Mouse (Mus musculus) liver, embryonic 11.5 days (tissue): Measurements from ENCODE around the gene Tmem230. TPM values are rescaled to one million over a fixed set of nuclear protein-coding genes. Genes with fewer than 3 reads are reported as not detected.

Experiments used
- ATAC-seq: fragments of 200-750 bp; cut with Nextera tagmentation; replicated peaks from 2 replicates; pipeline ENCODE4 v1.8.0; 2017; ENCODE audit warnings: moderate number of reproducible peaks, mild to moderate bottlenecking, moderate TSS enrichment, moderate library complexity; ENCODE audit not compliant: low FRiP score
- DNase-seq: peaks from one replicate; pipeline ENCODE4 v3.0.0-alpha.2; 2017; ENCODE audit warnings: low spot score
- H3K27ac ChIP-seq: fragments of 300-500 bp; sonication (generic); 2 replicates; pipeline ENCODE4 v1.5.1; 2014; ENCODE audit warnings: mild to moderate bottlenecking, low read depth, low read length, control low read depth
- H3K27me3 ChIP-seq: fragments of 300-500 bp; sonication (generic); replicated peaks from 2 replicates; pipeline ENCODE4 v1.6.1; 2014; ENCODE audit warnings: low read length, mixed read lengths; ENCODE audit not compliant: control insufficient read depth, insufficient read depth
- H3K36me3 ChIP-seq: fragments of 300-500 bp; sonication (generic); 2 replicates; pipeline ENCODE4 v1.6.1; 2014; ENCODE audit warnings: mild to moderate bottlenecking, low read length, moderate library complexity, mixed read lengths; ENCODE audit not compliant: control insufficient read depth, insufficient read depth
- H3K4me1 ChIP-seq: fragments of 300-500 bp; sonication (generic); replicated peaks from 2 replicates; pipeline ENCODE4 v1.6.1; 2014; ENCODE audit warnings: low read length, mixed read lengths; ENCODE audit not compliant: control insufficient read depth, insufficient read depth
- H3K4me2 ChIP-seq: fragments of 300-500 bp; sonication (generic); 2 replicates; pipeline ENCODE4 v1.6.1; 2014; ENCODE audit warnings: mild to moderate bottlenecking, control low read depth, moderate library complexity
- H3K4me3 ChIP-seq: fragments of 300-500 bp; sonication (generic); 2 replicates; pipeline ENCODE4 v1.5.1; 2014; ENCODE audit warnings: low read depth, low read length, control low read depth
- H3K9ac ChIP-seq: fragments of 300-500 bp; sonication (generic); 2 replicates; pipeline ENCODE4 v1.6.1; 2014; ENCODE audit warnings: low read depth, low read length, control low read depth
- H3K9me3 ChIP-seq: fragments of 300-500 bp; sonication (generic); 2 replicates; pipeline ENCODE4 v1.6.1; 2016; ENCODE audit warnings: low read length, inconsistent platforms, mixed read lengths; ENCODE audit not compliant: control insufficient read depth
- WGBS: fragments of 180-500 bp; shearing (Covaris S2); extraction: QIAGEN DNeasy Blood & Tissue Kit; methylation state at CpG from one replicate; pipeline ENCODE4 v1.1.7; 2014; 5-methylcytosine and 5-hydroxymethylcytosine counted together
- polyA plus RNA-seq: library from polyadenylated mRNA; unstranded; fragments of >200 nt; fragmentation: Nextera tagmentation; extraction: Ambion mirVana; gene quantifications from 2 replicates; pipeline ENCODE4 v1.2.1, GENCODE M21; 2014

Gene Tmem230
- polyA plus RNA-seq, 1 experiment from 2014 or later, result 37.9 TPM

DNA sequence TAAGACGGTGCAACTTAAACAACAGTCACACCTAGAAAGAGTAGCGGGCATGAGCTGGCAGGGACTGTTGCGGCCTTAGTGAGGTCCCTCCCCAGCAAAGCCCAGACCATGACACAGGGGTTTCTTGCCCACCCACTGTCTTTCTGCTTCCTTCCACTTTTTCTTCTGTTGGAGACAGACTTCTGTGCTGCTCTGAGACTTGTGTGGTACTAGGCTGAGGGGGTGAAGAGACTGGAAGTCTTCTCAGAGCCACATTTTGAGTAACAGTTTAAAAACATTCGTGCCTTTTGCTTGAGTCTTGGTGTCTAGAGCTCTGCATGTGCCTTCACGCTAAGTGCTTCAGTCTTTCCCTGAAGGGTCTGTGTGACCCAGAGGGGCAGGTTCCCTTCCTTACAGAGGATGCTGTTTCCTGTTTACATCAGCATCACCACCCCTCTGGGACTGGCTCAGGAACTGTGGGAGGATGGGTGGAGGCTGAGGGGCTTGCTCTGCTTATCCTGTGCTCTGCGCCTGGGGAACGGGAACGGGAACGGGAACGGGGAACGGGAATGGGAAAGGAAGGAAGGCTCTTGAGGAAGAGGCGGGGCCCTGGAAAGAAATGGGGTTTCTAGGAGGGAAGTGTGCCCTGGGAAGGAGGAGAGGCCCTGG lies 37.0 kb upstream of the Tmem230 start:
- Histone ChIP-seq H3K4me1 (peaks cover 39% of the 10 kb centered on the region), H3K4me3 (no peak overlapping the region), H3K9ac (no peak overlapping the region), H3K9me3 (no peaks in the 10 kb centered on the region), H3K36me3 (no peaks in the 10 kb centered on the region), H3K4me2 (peak overlapping the region; percentile 13; the same call in 1 of the 2 replicates), H3K27ac (peak overlapping the region; percentile 29), H3K27me3 (no peaks in the 10 kb centered on the region)
- no peak for DNase-seq
- WGBS, result 53% methylated on average over 12 of the region's 12 CpGs
- peak; percentile 45 for ATAC-seq

GRCm38 (mm10) chr2:132283236-132284070 lies 35.8 kb upstream of the Tmem230 start:
- ATAC-seq, result 0 out of 2 replicates have a peak, but pooled peaks have one; percentile 27
- H3K9ac ChIP-seq, result no peak overlapping the region
- no peak for DNase-seq
- WGBS, result 63% methylated on average over 15 of the region's 15 CpGs
- no peaks in the 10 kb centered on the region for H3K36me3 ChIP-seq
- H3K9me3 ChIP-seq, result no peaks in the 10 kb centered on the region
- peak overlapping the region; percentile 38; the same call in 1 of the 2 replicates for H3K27ac ChIP-seq
- no peaks in the 10 kb centered on the region for H3K27me3 ChIP-seq
- peaks cover 44% of the 10 kb centered on the region for H3K4me1 ChIP-seq
- H3K4me2 ChIP-seq, result no peak overlapping the region; the same call in 1 of the 2 replicates
- H3K4me3 ChIP-seq, result no peak overlapping the region

DNA sequence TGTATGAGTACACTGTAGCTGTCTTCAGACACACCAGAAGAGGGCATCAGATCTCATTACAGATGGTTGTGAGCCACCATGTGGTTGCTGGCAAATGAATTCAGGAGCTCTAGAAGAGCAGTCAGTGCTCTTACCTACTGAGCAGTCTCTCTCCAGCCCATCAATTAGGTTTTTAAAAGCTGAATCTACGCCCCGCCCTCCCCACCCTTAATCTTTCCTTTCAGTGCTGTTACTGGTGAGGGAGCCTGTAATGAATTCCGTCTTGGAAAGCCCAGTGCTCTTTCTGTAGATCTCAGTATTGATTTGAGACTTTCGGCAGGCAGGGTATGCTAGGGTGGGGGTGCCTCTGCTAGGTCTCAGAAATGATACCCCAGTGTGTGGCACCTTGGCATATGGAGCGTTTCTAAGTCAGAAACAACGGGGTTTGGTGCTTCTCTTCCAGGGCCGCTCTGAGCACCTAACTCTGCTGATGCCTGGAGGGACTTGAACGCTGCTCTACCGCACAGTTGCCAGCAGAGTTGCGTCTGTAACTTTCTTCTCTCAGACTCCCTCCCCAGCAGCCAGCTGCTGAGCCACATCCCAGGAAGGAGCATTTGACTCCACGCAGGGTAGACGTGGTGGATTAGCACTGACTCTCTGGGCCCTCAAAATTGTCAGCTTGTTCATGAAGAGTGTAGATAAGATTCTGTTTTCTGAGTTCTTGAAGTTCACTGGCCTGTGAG lies 35.0 kb upstream of the Tmem230 start:
- Histone ChIP-seq H3K4me2 (no peak overlapping the region; the same call in 1 of the 2 replicates), H3K4me3 (no peak overlapping the region), H3K27ac (peak overlapping the region; percentile 38; the same call in 1 of the 2 replicates), H3K9ac (no peak overlapping the region), H3K36me3 (no peaks in the 10 kb centered on the region), H3K4me1 (peaks cover 44% of the 10 kb centered on the region), H3K27me3 (no peaks in the 10 kb centered on the region), H3K9me3 (no peaks in the 10 kb centered on the region)
- WGBS, result 44% methylated on average over 12 of the region's 12 CpGs
- ATAC-seq (peak; percentile 55), DNase-seq (no peak)

DNA sequence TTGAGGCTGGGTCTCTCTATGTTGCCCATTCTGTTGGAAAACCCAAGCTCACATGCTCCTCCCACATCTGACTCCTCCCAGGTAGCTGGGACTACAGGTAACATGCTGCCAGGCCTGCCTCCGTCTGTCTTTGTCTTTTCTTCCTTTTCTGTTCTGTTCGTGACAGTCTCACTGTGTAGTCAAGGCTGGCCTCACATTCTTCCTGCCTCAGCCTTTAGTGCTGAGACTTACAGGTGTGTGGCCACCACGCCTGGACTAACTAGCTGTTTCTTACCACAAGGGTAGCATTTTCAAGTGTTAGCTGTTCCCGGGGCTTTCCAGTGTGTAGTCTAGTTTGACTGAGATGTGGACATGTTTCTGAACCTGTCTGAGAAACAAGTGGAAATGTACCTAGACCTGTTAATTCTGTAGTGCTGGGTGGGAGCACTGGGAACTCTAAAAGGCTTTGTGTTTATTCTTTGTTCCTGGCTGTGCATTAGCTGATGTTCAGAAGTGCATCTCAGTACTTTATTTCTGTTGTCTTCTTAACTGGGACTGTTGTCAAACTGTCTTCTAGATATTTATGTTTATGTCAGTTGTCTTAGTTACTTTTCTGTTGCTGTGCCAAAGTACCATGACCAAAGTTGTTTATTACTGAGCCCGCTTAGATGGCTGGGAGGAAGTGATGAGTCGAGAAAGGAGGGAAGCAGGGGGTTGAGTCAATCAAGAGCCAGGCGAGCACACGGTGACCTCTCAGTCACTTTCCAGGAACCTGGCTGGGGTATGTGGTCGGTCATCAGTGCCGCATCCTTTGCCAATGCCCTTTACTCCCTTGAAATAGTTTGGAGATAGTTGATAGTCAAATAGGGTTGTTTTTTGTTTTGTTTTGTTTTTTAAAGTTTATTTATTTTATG lies 34.2 kb upstream of the Tmem230 start:
- H3K27me3 ChIP-seq, result no peaks in the 10 kb centered on the region
- no peak overlapping the region for H3K27ac ChIP-seq
- no peaks in the 10 kb centered on the region for H3K9me3 ChIP-seq
- H3K4me1 ChIP-seq, result peaks cover 44% of the 10 kb centered on the region
- H3K36me3 ChIP-seq, result no peaks in the 10 kb centered on the region
- 51% methylated on average over 10 of the region's 10 CpGs for WGBS
- no peak overlapping the region for H3K4me3 ChIP-seq
- no peak for DNase-seq
- no peak overlapping the region for H3K4me2 ChIP-seq
- H3K9ac ChIP-seq, result no peak overlapping the region
- no peak for ATAC-seq

DNA sequence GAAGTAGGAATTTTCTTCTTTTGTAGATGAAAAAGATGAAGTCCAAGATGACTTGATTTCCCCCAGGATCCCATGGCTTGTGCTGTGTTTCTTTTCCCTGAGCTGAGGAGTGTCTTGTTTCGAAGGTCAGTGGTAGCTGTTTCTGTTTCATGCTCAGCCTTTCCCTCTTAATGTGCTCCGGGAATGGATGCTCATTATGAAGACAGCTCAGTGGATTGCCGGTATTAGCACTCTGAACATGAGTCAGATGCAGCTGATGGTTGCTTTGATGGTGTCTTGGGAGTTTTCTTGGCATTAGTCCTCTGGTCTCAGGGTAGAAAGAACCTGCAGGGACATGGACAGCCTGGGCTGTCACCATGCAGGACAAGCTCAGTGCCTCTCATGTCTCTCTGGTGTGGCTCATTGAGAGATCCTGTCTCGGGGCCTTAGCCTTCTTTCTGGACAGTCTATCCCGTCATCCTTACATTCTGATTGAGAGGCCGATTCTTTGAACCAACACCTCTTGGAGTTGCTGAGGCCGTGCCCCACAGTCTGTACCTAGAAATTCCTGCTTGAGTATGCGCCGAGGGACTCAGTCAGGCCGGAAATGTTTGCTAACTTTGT lies 33.0 kb upstream of the Tmem230 start:
- H3K4me1 ChIP-seq, result peaks cover 44% of the 10 kb centered on the region
- DNase-seq (no peak), ATAC-seq (no peak)
- 89% methylated on average over 10 of the region's 10 CpGs for WGBS
- H3K36me3 ChIP-seq, result no peaks in the 10 kb centered on the region
- no peak overlapping the region for H3K4me2 ChIP-seq
- no peak overlapping the region for H3K27ac ChIP-seq
- no peaks in the 10 kb centered on the region for H3K9me3 ChIP-seq
- no peak overlapping the region for H3K9ac ChIP-seq
- no peak overlapping the region for H3K4me3 ChIP-seq
- no peaks in the 10 kb centered on the region for H3K27me3 ChIP-seq

DNA sequence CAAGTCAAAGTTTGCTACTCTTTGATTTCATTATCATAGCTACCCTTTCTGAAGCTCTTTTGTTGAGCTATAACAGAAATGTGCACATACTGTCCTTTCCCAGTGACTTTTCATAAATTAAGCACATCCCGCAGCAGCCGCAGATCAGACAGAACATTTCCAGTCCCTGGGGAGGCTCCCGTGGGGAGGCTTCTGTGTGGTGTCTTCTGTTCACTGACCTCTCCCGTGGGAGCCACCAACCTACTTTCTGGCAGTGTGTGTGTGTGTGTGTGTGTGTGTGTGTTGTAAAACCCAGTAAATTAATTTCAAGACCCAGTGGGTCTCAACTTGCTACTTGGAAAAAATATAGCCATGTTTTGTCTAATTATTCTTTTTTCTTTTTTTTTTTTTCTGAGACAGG lies 32.4 kb upstream of the Tmem230 start:
- 73% methylated on average over 4 of the region's 4 CpGs for WGBS
- H3K9ac ChIP-seq, result no peak overlapping the region
- no peaks in the 10 kb centered on the region for H3K9me3 ChIP-seq
- no peak overlapping the region for H3K4me2 ChIP-seq
- no peak overlapping the region for H3K4me3 ChIP-seq
- H3K4me1 ChIP-seq, result peaks cover 38% of the 10 kb centered on the region
- no peaks in the 10 kb centered on the region for H3K36me3 ChIP-seq
- DNase-seq, result no peak
- H3K27ac ChIP-seq, result no peak overlapping the region
- H3K27me3 ChIP-seq, result no peaks in the 10 kb centered on the region
- no peak for ATAC-seq

- H3K27ac ChIP-seq, result no peak overlapping the region
- no peaks in the 10 kb centered on the region for H3K9me3 ChIP-seq
- no peaks in the 10 kb centered on the region for H3K27me3 ChIP-seq
- ATAC-seq, result no peak
- no peak for DNase-seq
- no peak overlapping the region for H3K9ac ChIP-seq
- H3K36me3 ChIP-seq, result no peaks in the 10 kb centered on the region
- H3K4me1 ChIP-seq, result peaks cover 35% of the 10 kb centered on the region
- no peak overlapping the region for H3K4me3 ChIP-seq
- 52% methylated on average over 3 of the region's 3 CpGs for WGBS
- H3K4me2 ChIP-seq, result no peak overlapping the region
These were observed 31.8 kb upstream of the Tmem230 start for GRCm38 (mm10) chr2:132279336-132279882.
